Mouse (Mus musculus) C2C12 (cell line): ENCODE results near the gene Kifc5b.

Experiments
- CTCF ChIP-seq: IDR thresholded peaks from one replicate; pipeline ENCODE4 v1.5.1; 2011; ENCODE audit not compliant: control insufficient read depth, insufficient read depth, insufficient read length
- MYOG ChIP-seq: IDR thresholded peaks from one replicate; pipeline ENCODE4 v1.6.1; 2011; ENCODE audit not compliant: control insufficient read depth, insufficient read length; ENCODE audit errors: extremely low read depth

DNA sequence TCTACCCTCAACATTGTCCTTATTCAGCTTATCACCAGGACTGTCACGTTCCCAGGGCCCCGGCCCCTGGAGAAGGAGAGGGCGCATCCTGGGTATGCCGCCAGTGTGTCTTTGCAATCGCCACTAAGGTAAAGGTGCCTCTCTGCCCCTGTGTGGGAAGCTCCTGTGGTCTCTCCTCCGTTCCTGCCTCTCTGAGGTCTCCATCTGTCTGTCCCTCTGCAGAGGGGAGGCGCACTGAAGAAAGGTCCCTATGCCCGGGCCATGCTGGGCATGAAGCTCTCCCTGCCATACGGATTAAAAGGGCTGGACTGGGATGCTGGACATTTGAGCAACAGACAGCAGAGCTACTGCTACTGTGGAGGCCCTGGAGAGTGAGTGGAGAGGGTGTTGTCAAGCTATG is 18.1 kb downstream of the Kifc5b start:
- TF ChIP-seq CTCF (no peak), MYOG (no peak)
